Mouse (Mus musculus): ENCODE measurements around the gene Ryr1.

The Ryr1 gene

DNA sequence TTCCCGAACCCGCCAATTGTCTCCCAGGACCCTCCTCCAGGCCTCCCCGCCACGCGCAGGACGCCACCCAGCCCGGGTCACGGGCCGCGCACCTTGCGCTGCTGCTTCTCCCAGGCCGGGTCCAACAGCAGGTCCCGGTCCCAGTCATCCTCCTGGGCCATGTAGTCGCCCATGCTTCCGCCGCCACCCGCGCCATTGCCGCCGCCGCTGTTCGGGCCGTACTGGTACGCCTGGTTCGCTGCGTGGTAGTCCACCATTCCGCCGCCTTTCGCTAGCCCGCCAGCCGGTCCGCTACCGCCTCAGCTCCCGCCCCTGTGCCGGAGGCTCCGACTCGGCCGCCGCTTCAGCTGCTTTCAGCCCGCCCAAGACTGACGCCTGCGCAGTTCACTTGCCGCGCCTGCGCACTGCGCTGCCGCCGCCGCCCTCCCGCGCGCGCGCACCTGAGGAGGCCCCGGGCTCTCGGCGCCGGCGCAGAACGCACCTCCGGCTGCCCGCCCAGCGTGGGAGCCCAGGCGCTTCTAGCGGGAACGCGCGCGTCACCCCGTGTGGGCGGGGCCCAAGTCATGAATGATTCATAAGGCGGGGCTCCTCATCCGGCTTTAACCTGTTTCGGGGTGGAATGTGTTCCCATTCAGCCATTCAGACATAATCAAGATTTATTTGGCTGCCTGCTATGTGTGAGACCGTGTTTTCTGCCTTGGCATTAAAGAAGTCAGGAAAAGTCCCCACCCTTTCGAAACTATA is 162.9 kb downstream of the Ryr1 start, which contains the start of gene Actn4:
Gene Actn4 (minus strand): TSS at position 414 of the 744 bp plus-strand sequence.
- in situ Hi-C loops (cut with MboI, MseI): no loop called here

DNA sequence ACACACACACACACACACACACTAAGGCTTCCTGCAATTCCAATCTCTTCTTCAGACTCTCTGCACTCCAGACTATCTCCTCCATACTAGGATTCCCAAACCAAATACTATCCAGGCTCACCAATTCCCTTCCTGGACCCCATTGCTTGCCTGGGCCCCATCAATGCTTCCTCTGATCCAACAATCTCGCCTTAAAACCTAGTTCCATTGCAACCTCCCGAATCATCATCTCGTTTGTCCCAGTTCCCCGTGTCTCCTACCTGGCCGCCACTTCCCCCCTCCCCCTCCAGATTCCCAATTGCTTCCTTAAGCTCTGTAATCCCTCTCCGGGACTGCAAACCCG is 163.4 kb downstream of the Ryr1 start:
- in situ Hi-C loops (cut with MboI, MseI): no loop called here

DNA sequence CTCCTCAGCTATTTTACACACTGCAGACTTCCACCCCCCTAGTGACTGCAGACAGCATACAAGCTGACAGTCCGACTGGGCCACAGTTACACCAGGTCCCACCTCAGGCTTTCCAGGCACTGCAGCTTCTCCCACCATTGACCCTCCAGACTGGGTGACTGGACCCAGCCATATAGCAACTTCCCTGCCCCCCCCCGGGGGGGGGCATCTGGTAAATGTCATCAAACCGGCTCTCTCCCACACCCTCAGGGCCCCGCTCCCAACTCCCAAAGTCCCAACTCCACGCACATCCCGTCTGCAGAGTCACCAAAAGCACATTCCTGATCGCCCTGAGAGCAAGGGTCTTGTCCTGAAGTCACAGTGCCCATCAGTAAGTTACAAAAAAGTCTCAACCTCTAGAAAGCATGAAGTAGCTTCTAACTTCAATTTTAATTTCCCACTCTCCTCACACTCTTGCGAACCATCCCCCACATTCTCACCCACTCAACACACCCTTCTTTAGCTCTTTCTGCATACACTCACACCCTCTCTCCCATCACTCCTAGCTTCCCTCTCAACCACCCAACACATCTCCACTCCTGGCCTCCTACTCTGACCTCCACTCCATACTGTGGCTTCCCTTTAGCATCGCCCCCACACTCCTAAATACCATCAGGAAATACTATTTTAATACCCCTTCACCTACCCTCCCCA is 164.5 kb downstream of the Ryr1 start:
- in situ Hi-C loops (cut with MboI, MseI): no loop called here

DNA sequence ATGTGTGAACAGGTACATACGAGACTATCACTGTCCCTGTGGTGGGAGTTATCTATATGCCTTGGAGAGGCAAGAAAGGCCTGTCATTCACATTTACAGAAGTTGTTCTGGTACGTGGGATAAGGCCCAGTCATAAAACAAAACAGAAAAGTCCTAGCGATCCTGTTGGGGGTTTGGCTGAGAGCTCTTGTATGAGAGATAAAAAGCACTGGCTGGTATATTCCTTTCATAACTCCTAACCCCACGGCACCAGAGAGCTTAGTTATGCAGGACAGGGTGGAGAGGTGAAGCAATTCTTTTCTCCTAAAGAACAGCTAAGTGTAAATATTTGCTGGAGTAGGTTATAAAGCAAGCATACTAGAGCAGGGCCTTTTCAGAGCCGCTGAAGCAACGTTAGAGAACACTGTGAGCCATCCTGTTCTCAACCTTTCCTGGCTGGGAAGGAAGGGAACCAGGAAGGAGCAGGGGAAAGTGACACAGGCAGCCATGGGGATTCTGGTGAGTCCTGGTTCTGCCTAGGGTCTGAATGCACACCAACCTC is 165.4 kb downstream of the Ryr1 start:
- in situ Hi-C loops (cut with MboI, MseI): no loop called here

DNA sequence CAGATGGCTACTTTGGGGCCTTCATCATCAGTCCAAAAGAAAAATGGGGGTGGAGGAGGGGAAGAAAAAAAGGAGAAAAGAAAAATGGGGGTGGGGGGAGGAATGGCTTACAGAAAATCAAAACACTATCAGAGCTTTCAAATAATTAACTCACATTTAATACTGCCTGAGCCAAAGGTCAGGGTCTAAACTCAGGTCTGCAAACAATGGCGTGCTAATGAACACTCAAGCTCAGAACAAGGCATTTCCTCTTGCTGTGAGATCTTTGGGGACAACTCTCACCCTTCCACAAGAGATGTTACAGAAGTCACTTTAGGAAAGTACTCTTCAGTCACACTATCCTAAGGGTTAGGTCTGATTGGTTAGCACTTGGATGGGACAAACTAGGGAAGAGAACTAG is 166.2 kb downstream of the Ryr1 start:
- in situ Hi-C loops (cut with MboI, MseI): no loop called here

DNA sequence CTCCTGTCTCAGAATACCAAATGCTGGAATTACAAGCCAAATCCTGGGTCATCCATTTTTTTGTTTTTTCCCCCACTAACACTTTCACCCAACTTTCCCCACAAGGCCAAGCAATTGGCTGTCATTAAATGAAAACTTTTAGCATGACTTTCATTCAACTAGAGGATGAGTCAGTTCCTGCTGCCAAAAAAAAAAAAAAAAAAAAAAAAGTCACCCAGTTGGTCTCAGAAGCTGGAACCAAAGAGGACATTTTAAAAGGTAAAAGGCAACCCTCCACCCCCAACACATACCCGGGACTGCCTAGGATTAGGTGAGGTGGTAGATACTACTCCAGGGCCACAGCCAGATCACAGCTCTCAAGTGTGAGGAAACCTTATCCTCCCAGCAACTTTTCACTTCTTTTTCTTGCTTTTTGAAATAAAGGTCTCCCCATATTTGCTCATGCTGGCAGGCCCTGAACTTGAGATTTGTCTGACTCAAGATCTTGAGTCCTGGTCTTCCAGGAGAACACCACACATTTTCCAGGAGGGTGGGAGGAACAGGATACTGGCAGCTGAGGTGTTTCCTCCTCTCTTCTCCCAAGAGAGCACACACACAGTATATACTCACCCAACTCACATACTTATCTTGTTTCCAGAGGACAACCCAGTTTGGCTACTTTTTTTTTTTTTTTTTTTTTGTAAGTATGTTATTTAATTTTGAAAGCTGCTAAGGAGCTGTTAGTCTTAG is 166.8 kb downstream of the Ryr1 start:
- in situ Hi-C loops (cut with MboI, MseI): no loop called here

DNA sequence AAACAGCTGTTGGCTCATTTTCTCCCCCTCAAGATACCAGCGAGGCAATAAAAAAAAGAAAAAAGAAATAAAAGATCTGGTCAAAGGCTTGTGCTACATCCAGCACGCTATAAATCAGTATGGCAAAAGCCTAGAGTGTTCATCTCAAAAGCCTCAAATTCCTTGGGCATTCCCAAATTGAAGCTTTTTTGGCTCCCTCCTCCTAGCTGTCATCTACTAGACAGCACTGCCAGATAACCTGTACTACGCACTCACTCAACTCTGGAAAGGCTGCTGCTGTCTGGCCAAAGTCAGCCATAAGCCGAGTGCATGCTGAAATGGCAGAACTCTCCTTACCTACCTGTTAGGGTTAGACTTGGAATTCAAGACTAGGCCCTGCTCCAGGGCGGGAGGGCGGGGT is 167.7 kb downstream of the Ryr1 start:
- in situ Hi-C loops (cut with MboI, MseI): no loop called here

DNA sequence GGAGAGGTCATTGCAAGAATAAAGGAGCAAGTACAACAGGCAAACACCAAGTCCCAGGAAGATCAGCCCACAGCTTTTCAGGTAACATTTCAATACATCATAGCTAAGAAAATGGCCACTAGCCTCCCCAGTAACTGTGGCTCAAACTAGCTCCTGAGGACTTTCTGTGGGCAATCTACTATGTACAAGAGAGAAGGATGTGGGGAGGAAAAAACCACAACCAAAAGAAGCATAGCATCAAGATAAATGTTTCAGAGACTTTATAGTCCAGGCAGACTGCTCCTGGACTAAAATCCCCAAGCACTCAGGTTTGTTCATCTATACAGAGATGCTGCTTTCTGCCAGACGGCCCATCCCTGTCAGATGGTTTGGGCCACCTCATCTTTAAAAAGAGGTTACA is 168.7 kb downstream of the Ryr1 start:
- in situ Hi-C loops (cut with MboI, MseI): no loop called here

DNA sequence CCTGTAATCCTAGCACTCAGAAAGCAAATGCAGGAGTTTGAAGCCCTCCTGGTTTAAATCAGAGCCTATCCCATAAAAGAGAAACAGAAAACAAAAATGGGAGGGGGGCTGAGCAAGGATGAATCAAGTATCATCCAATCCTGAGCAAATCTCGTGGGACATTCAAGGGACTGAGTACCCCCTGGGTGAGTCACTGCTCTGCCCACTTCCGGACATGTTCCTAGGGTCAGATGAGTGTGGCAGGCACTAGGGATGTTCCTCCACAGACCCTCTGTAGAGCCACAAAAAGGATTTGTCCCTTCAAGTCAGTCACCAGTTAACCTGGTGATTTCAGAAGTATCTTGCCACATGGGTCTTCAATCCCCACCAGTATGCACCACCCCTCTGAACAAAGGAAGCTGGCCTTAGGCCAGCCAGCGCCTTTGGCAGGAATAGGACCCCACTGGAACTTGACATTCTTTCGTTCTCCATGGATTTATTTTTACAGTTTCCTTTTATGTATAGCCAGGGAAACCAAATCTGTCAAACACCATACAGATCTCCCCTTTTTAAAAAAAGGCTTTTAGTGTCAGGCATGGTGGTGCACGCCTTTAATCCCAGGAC is 169.6 kb downstream of the Ryr1 start:
- in situ Hi-C loops (cut with MboI, MseI): no loop called here

DNA sequence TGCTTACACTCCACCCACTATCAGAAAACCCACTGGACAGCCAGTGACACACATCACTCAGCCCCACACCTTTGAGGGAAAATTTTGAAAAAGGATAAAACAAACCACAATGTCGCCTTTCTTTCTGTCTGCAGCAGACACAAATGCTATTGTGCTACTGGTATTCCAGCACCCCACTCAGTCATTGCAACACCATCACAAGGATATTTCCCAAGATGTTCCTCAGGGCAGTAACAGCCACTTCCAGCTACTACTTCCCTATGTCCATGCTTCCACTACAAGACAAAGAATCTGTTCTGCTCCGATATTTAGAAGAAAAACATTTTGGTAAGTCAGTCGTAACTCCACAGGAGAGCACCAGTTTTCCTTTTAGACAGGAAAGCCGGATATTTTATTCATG is 170.2 kb downstream of the Ryr1 start:
- in situ Hi-C loops (cut with MboI, MseI): no loop called here

DNA sequence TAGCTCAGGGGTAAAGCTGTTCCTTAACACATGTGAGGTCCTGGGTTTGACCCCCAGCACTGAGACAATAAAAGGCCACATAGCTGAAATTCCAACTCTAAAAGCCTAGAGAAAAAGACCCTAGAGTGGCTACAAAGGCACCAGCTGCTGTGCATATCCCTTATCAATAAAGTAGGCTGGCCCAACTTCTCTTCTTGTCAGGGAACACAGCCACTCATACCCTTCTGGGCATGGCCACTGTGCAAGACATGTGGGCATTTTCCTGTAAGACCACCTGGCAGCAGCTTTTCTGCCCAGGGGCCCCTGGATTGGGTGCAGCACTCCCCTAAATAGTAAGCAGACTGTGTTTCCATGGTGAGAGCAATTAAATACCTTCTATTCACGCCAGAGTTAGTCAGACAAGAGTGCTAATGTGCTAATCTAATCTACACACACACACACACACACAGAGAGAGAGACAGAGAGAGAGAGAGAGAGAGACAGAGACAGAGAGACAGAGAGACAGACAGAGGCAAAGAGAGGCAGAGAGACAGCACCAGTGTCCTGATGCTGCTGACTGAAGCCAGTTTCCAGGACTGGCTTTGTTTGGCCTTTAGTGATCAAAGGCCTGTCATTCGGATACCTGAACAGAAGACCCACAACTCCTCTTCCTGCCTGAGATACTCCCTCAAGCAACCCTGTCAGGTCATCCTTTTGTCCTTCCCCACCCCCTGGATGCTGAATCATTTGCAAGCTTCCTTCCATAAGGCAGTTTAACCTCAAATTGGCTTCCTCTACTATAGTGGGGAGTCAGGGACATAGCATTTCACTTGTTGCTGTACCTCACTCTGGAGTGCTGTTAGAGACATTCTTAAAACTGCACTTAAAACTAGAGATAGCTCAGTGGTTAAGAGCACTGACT is 171.3 kb downstream of the Ryr1 start:
- in situ Hi-C loops (cut with MboI, MseI): no loop called here

Data from regulatory T cell (primary cell).